Mouse (Mus musculus) small intestine, adult 2 months (tissue): Measurements from ENCODE around the gene Lgals3bp.

Source experiments
- CTCF ChIP-seq: fragments of 200-500 bp; IDR thresholded peaks from 2 replicates; pipeline ENCODE4 v1.5.1; 2012; ENCODE audit warnings: low read depth, mild to moderate bottlenecking, control low read depth, inconsistent platforms, low read length, moderate library complexity, mixed read lengths; ENCODE audit not compliant: insufficient replicate concordance, insufficient read length; ENCODE audit errors: extremely low read depth
- POLR2A ChIP-seq: fragments of 200-500 bp; IDR thresholded peaks from 2 replicates; pipeline ENCODE4 v1.6.1; 2012; ENCODE audit warnings: low read depth, mild to moderate bottlenecking, control low read depth, inconsistent platforms, low read length, moderate library complexity

DNA sequence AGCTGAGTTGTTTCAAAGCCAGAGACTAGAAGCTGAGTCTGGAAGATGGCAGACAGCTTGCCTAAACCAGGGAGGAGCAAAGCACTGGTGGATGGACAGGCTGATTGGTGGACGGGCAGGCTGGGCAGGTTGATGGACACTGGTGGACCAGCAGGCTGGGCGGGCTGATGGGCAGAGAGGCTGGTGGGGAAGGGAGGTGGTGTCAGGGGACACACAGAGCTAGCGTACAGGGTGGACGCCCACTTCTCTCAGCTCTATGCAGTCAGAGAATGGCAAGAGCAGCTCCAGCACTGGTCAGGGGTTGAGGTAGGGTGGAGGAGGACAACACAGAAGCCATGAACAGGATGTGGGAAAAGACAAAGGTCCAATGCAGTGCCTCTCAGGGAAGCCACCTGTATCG is 32.6 kb downstream of the Lgals3bp start:
- TF ChIP-seq POLR2A, result no peak
- no peak for TF ChIP-seq CTCF
